Comparison of ENCODE assay signal across 17 mouse cellular contexts in genomic region chr7:78221668-78222067, GRCm38 (mm10).
"Had no signal": no experiment of that assay in that cellular context is flagged by ENCODE, and none has a peak within 500 bp of the region (broad histone marks: within the 10 kb centered on the region; RNA-seq: fewer than 3 reads in every experiment).

No protein-coding gene starts in this region.

- H3K9me3 ChIP-seq: kidney, embryonic 15.5 days; limb, embryonic 10.5 days; limb, embryonic 13.5 days; liver, embryonic 12.5 days; liver, embryonic 15.5 days; lung, embryonic 15.5 days; neural tube, embryonic 13.5 days; stomach, embryonic 15.5 days had no signal

- H3K27me3 ChIP-seq: kidney, embryonic 15.5 days; limb, embryonic 13.5 days; liver, embryonic 12.5 days; liver, embryonic 15.5 days; lung, embryonic 15.5 days; neural tube, embryonic 13.5 days; stomach, embryonic 15.5 days had no signal

- H3K4me3 ChIP-seq: kidney, embryonic 15.5 days; limb, embryonic 10.5 days; limb, embryonic 13.5 days; liver, embryonic 12.5 days; liver, embryonic 15.5 days; lung, embryonic 15.5 days; myocyte; neural tube, embryonic 13.5 days; stomach, embryonic 15.5 days had no signal

- H3K9ac ChIP-seq: kidney, embryonic 15.5 days; limb, embryonic 13.5 days; liver, embryonic 12.5 days; liver, embryonic 15.5 days; lung, embryonic 15.5 days; neural tube, embryonic 13.5 days; stomach, embryonic 15.5 days had no signal

- H3K36me3 ChIP-seq: kidney, embryonic 15.5 days; limb, embryonic 10.5 days; limb, embryonic 13.5 days; liver, embryonic 12.5 days; liver, embryonic 15.5 days; lung, embryonic 15.5 days; neural tube, embryonic 13.5 days; stomach, embryonic 15.5 days had no signal

- ATAC-seq: liver, embryonic 12.5 days had no signal

- H3K27ac ChIP-seq: kidney, embryonic 15.5 days; limb, embryonic 10.5 days; limb, embryonic 13.5 days; liver, embryonic 12.5 days; liver, embryonic 15.5 days; lung, embryonic 15.5 days; neural tube, embryonic 13.5 days; stomach, embryonic 15.5 days had no signal

- DNase-seq: kidney, adult 11 months; kidney, adult 8-10 months; layer of hippocampus, adult 9-11 months; liver; lung, adult 18-20 months; right cerebral cortex, postnatal 25 days; spleen, adult 18-20 months; thymus, postnatal 36 days had no signal

- H3K4me2 ChIP-seq: kidney, embryonic 15.5 days; limb, embryonic 13.5 days; liver, embryonic 12.5 days; liver, embryonic 15.5 days; lung, embryonic 15.5 days; neural tube, embryonic 13.5 days; stomach, embryonic 15.5 days had no signal

- H3K4me1 ChIP-seq: kidney, embryonic 15.5 days; limb, embryonic 10.5 days; limb, embryonic 13.5 days; liver, embryonic 12.5 days; liver, embryonic 15.5 days; stomach, embryonic 15.5 days had no signal
